17 mouse cellular contexts compared by ENCODE assay signal in the genomic region with DNA sequence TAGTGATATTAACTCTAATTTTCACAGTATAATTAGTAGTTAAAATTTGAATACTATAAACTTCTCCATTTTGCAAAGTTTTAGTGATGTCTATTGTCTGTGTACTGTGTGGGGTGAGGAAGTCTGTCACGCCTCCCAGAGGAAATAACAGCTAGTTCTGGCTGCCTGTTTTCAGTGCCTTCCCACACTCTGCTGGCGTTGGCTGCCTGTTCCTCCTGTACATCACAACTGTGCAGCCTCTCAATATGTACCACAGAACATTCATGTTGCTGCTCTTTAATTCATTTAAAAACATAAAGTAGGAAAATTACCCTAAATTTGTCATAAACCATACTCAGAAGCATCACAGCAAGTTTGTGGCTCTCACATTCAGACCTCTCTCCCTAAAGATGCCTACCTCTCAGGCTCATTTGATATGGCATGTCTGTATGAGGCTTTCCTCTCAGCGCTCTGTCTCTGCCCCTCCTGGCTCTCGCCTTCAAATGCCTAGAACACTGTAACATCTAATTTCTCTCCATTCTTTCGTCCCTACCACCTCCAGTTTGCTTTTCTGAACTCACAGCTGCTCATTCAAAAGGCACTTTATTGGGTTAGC.
DNase-seq lines count a peak whose midpoint lies in the region; ATAC-seq lines count a peak whose summit lies in the region.
"Had no signal": no experiment of that assay in that cellular context is flagged by ENCODE, and none has a peak within 500 bp of the region (broad histone marks: within the 10 kb centered on the region; RNA-seq: fewer than 3 reads in every experiment).

No protein-coding gene starts in this region.

- no peaks in the 10 kb centered on the region for H3K9me3 ChIP-seq in kidney, embryonic 15.5 days (replicated peaks)
- H3K9me3 ChIP-seq: forebrain, embryonic 10.5 days; heart, embryonic 12.5 days; limb, embryonic 13.5 days had no signal

- H3K27ac ChIP-seq in kidney, embryonic 15.5 days: no peak overlapping the region
- H3K27ac ChIP-seq: forebrain, embryonic 10.5 days; hindbrain, embryonic 14.5 days; limb, embryonic 13.5 days; liver, embryonic 14.5 days; stomach, postnatal 0 days had no signal

- H3K9ac ChIP-seq in kidney, embryonic 15.5 days: no peak overlapping the region
- H3K9ac ChIP-seq: heart, embryonic 12.5 days; hindbrain, embryonic 14.5 days; limb, embryonic 13.5 days; liver, embryonic 14.5 days had no signal

- H3K4me2 ChIP-seq in kidney, embryonic 15.5 days: no peak overlapping the region
- H3K4me2 ChIP-seq: heart, embryonic 12.5 days; hindbrain, embryonic 14.5 days; limb, embryonic 13.5 days had no signal

- no peak for ATAC-seq in kidney, embryonic 15.5 days (replicated peaks; ENCODE audit: low FRiP score)
- ATAC-seq: intestine, embryonic 16.5 days had no signal

- 82% methylated on average over 5 of the region's 5 CpGs for WGBS in kidney, embryonic 15.5 days

- peak; percentile 22 for DNase-seq in layer of hippocampus, adult 11-12 months (ENCODE audit: low spot score)
- DNase-seq in layer of hippocampus, postnatal 10 days (ENCODE audit: low spot score in 2 of 2): no peak
- peak; percentile 82 for DNase-seq in brain, adult 2 months (ENCODE audit: low read depth, low spot score)
- DNase-seq in cerebellum, adult 9-10 months: peak; percentile 72
- DNase-seq in layer of hippocampus, adult 8-10 months (ENCODE audit: low spot score in 2 of 2): peak; percentile 18 to 31
- no peak for DNase-seq in yolk sac, embryonic 10.5 days (ENCODE audit: low spot score)
- DNase-seq: adrenal gland, postnatal 10 days; midbrain, embryonic 14.5 days; thymus, postnatal 14 days had no signal

- H3K4me1 ChIP-seq in kidney, embryonic 15.5 days: no peaks in the 10 kb centered on the region
- H3K4me1 ChIP-seq: heart, embryonic 12.5 days; limb, embryonic 13.5 days had no signal

- no peaks in the 10 kb centered on the region for H3K27me3 ChIP-seq in kidney, embryonic 15.5 days
- H3K27me3 ChIP-seq: heart, embryonic 12.5 days; limb, embryonic 13.5 days had no signal

- H3K36me3 ChIP-seq in kidney, embryonic 15.5 days: no peaks in the 10 kb centered on the region
- H3K36me3 ChIP-seq: forebrain, embryonic 10.5 days; heart, embryonic 12.5 days; limb, embryonic 13.5 days had no signal

- H3K4me3 ChIP-seq in kidney, embryonic 15.5 days (replicated peaks): no peak overlapping the region
- H3K4me3 ChIP-seq: forebrain, embryonic 10.5 days; heart, embryonic 12.5 days; limb, embryonic 13.5 days had no signal

Comparison
In these comparisons a context has a peak if more than half of its experiments do, and no peak if none do; other contexts are left out.
1. DNase-seq: peak in layer of hippocampus, adult 11-12 months (single experiment), brain, adult 2 months (single experiment), cerebellum, adult 9-10 months (single experiment) and layer of hippocampus, adult 8-10 months (2 of 2); none in layer of hippocampus, postnatal 10 days (0 of 2) and yolk sac, embryonic 10.5 days (single experiment).